Mouse (Mus musculus): Measurements from ENCODE around the gene Pycr1. TPM values are rescaled to one million over a fixed set of nuclear protein-coding genes. Genes with fewer than 3 reads are reported as not detected.

The Pycr1 gene
- polyA plus RNA-seq, 3 experiments from 2014 or later: 0.86 to 1.7 TPM; not detected in 1

DNA sequence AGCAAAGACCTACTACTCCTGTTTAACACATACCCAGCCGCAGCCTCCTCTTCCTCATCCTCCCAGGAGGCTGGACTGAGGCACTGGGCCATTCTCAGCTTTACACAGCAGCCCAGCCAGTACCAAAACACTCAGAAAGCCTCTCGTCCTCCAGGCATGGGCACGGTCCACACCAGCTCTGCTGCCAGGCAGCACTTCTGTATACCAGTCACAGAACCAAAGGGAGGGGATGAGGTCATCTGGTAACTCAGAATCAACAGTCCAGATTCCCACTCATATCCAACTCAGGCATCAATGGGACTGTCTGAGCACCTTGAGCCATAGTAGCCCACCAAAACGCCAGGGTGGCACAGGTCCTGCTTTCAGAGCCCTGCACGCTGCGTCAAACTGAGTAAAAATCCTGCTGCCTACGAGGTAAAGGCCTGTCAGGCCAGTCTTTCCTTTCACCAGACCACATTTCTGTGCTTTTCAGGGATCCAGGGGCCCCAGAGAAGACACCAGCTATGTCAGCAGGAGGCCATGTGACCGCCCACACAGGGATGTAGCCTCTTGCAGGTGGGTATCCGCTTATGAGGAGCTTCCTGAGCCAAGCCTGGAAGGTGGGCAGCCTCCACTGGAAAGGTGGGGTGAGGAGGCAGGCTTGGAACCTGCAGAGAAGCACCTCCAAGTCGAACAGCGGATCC lies 16.6 kb downstream of the Pycr1 start:
- no peak for ATAC-seq

DNA sequence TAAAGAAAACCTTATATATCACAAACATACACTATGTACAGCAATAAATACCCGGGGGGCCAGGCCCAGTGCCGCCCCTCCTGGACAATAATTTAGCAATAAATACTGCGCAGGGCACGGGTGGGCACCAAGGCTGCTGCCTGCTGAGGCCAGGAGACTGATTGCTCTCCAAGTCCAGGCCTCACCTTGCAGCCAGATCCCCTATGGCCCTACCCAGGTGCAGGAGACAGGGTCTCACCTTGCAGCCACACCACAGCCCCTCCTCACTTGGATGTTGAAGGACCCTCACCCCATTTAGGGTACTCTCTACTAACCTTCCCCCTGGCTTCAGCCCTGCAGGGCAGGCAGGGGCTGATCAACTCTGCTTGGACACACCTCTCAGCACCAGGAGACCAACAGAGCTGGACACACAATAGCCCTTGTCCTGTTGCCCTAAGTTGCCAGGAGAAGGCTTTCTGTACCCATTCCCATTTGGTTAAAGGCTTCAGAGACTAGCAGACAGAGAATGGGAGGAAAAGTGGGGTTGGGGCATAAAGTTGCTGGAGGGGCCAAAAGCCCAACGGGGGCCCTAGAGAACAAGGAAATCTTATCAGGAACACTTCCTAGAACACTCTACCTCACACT lies 18.3 kb downstream of the Pycr1 start, which contains the start of gene Sirt7:
Gene Sirt7, minus strand, starts transcription at position 89 of the 624 bp plus-strand sequence.
- no peak for ATAC-seq

DNA sequence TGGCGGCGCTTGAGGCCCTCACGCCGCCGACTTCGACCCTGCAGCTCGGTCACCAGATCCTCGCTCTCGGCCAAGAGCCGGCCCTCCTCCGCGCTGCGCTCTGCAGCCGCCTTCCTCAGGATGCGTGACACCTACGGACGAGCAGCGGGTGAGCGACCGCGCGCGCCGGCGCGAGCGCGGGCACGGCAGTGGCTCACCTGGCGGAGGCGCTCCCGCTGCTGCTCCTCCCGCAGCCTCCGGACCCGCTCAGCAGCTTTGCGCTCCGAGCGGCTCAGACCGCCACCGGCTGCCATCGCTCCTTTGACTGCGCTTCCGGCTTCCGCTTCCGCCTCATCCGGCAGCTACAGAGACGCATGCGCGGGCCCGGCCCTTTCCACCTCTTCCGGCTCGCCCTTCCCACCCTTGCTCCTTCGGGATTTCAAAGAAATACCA lies 18.9 kb downstream of the Pycr1 start:
- ATAC-seq: peak; percentile 70

DNA sequence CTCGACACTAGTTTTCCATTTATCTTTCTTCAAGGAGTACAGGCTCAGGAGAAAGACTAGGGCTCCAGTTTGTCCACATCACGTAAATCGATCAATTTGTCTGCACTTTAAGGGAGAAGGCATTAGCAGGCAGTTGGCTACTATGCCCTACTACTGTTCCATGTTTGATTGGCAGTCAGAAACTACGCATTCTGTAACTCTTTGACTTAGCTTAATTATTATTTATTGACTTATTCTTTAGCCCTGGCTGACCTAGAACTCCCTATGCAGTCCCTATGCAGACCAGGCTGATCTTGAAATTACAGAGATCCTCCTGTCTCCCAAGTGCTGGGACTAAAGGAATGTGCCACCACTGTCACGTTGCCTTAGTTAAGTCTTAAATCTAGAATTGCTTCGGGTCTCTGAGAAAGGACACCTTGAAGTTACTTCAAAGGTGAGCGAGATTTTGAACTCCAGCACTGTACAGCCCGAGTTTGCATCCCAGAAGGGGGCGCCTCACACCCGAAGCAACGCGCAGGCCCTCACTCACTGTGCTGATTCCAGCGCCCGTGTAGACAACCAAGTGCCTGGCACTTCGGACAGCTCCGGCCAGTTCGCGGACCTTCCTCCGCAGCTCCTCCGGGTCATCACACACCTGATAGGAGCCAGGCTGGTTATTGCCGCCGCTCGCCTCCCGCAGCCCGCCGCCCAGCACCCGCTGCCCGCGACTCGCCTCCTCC lies 19.4 kb downstream of the Pycr1 start:
- peak; percentile 30 for ATAC-seq

DNA sequence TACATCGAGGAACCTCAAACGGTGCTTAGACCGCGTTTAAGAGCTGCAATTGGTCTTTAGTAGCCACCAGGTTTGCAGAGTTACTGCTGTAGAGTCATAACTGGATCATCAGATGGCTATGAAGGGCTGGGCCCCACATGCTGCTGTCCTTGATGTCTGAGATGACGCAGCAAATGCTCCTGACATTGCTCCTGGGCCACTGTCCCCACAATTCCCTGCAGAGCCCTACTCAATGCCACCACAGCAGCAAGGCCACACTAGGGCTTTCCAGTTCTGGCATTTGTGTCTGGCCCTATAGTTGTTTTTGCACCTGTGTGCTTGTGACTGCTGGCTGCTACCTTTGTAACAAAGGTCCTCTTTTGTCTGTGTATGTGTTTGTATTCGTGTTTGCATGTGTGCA lies 20.8 kb downstream of the Pycr1 start:
- ATAC-seq: no peak

DNA sequence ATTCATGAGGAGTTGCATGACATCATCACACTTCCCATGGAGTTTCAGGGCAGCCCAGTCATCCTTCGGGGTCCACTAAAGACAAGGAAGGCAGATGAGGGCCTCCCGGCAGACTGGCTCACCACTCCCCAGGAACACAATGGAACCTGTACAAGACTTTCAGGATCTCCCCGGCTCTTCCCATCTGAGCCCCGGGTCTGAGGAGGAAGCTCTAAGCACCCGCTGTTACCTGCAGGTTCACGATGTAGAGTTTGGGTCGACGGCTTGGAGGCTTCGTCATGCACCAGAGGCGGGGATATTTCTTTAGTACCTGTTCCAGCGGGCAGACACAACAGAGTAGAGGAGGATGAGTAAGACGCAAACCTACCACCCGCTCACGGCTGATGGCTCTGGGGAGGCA lies 23.4 kb downstream of the Pycr1 start:
- no peak for ATAC-seq

DNA sequence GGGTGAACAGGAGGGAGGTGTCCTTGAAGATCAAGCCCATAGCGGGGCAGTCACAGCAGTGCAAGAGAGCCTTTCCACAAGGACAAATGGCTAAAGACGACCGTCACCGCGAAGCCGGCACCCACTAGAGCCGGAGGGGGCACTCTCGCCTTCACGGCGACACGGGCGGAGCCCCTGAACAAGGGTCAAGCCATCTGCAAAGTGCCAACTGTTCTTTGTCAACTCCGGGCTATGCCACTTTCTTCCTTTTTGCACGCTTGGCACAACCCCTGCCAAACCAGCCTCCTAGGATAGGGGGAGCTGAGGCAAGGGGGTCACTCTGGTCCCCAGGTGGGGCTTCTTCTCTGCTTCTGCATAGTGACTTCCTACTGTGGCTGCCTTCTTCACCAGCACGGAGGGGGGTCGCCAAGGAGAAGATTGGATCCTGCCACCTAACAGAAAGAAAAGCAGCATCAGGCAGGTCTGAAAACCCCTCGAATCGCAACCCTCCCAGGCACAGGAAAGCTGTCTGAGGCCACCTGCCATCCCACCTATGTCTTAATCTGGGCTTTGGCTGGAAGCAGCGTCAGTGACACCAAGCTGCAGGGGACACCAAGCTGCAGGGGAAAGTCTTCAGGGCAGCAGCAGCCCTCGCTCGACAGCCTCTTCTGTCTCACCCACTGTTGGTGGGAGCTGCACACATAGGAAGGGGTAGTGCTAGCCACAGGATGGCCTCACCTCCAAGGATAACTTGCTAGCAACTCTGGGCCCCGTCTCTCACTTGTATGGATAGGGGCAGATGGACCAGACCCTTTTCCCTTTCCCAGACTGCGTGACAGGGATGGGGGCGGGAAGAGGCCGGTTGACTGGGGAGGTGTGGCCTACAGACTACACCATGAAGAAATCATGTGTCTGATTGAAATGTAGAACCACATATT lies 24.7 kb downstream of the Pycr1 start:
- ATAC-seq: no peak

DNA sequence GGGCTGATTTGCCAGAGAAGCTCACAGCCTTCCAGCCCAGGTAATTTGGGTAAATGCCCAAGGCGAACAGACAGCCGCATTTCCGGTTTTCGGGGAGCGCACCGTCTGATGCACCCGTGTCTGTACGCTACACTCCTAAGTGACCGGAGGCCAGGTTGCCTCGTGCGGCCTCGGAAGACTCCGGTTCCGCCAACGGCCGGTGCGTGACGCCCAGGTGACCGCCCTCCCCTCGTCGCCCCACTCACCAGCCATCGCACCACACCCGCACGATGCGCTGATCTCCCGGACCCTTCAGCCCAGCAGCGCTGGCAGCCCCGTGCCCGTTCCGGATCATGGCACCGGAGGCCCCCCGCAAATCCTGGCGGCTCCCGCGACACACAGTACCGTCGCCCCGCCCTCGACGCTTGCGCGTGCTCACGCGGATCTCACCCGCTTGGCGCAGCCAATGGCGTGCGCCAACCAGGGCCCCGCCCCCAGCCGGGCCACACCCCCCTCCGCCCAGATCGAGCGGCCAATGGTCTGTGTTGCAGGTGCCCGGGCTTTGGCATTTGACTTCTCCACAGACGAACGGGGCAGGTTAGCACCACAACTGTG lies 26.0 kb downstream of the Pycr1 start, which contains the start of gene Pcyt2:
Gene Pcyt2, minus strand, starts transcription at position 418 of the 594 bp plus-strand sequence.
- peak; percentile 94 for ATAC-seq

DNA sequence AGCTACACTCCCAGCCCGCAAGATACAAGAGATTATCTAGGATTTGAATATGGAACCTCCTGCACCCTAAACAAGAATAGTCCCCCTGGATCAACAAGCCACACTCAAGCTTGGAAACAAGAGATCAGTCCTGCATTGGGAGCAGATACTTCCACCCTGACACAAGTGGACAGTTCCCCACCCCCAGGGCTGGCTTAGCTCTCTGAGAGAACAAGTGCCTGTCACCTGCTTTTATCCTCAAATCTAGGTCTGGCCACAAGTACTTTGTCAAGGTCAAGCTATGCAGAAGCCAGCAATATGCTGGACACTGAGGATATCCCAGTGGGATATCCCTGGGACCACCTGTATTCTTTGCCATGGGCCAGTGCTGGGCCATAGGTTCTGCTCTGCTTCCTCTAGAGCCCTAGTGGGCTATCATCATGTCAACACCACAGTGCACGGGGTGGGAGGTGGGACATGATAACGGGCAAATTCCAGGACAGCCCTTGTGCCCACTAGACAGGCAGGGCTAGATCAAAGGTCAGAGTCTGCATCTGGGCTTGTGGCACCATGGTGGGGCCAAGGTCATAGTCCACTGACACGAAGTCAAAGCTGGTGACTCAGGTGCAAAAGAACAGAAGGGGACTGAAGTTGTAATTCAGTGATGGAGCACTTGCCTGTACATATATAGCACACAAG lies 26.8 kb downstream of the Pycr1 start:
- ATAC-seq: no peak

DNA sequence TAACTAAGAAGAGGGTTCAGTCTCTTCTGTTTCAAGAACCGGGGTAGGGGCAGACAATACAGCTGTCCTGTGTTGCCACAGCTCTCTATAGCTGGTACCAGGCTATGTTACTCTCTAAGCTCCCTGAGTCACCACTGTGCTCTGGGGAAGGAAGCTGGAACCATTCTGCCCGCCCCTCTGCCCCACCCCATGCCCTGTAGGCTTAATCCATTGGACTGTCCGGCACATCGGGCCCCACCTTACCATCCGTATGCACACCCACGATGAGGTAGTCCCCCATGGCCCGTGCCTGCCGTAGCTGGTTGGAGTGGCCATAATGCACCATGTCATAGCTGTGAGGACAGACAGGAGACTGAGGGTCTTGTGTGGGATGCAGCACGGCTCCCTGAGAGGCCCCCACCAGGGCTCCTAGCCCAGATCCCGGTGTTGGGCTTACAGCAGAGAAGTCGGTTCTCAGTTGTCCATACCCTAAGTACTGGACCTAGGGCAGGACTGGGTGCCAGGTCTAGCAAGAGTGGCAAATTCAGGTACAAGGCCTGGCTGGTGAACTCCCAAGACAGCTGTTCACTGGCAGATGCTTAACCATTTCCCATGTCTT lies 27.9 kb downstream of the Pycr1 start:
- no peak for ATAC-seq

DNA sequence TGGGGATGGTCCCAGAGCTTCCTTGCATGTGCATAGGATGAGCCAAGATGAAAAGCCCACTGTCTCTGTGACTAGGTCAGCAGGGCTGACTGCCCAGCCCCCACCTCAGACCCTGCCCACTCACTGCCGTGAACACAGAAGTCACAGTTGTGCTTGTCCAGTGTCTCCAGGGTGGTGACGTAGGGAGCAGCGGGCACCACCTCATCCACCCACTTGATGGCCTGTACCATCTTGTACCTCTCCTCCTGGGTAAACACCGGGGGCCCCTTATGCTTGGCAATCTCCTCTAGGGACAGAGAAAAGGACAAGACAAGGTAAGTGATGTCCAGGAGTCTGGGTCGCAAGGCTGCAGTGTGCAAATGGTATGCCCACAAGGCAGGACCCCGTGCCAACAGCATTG lies 28.4 kb downstream of the Pycr1 start:
- no peak for ATAC-seq

DNA sequence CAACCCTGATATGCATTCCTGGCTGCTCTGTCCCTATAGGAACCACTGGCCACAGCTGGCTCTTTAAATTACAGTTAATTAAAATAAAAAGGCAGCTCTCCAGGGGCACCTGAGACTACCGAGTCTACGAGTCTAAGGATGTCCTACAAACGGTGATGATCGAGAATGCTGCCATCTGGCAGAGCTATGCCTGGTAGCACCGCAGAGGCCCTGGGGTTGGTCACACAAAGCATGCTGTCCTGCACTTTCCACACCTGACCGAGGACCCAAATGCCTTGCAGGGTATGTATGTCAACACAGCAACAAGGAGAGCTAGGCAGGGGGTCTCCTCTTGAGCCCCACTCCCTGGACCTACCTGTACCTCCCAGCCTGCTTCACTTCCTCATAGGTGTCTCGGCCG lies 29.6 kb downstream of the Pycr1 start:
- ATAC-seq: no peak

DNA sequence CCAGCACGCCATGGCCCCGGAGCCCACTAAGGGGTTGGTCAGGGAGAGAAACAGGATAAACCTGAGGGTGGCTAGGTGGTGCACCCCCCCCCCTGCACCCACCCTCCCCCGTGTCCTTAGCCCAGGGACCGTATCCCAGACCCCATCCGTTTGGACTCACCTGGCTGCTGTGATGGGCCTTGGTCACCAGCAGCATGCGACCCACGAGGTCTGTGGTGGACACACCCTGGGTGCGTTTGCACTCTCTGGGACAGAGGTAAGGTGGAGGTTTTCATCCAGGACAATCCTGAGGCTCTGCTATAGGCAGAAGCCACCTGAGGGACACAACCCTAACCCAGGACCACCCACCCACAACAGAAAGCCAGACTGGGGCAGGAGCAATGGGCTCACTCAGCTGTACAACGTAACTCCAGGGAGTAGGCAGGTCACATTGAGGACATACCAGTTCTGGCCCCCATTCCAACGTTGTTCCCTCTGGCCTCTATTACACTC lies 30.0 kb downstream of the Pycr1 start:
- no peak for ATAC-seq

DNA sequence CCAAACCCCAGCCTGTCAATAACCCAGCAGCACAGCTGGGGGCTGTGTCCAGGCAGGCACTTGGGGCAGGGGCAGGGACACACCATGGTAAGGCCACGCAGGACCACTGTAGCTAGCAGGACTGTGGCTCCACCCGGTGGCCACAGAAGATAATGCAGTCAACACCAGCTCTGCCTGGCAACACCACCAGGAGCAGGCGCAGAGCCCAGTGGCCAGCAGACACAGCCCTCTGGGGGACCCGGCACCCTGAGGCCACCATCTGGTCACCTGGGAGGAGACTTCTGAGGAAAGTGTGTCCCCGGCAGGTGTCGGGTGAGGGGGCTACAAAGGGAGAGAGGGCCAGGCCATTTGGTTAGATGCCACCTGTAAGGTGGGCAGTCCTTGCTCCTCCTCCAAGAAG lies 30.8 kb downstream of the Pycr1 start:
- ATAC-seq: peak; percentile 57

DNA sequence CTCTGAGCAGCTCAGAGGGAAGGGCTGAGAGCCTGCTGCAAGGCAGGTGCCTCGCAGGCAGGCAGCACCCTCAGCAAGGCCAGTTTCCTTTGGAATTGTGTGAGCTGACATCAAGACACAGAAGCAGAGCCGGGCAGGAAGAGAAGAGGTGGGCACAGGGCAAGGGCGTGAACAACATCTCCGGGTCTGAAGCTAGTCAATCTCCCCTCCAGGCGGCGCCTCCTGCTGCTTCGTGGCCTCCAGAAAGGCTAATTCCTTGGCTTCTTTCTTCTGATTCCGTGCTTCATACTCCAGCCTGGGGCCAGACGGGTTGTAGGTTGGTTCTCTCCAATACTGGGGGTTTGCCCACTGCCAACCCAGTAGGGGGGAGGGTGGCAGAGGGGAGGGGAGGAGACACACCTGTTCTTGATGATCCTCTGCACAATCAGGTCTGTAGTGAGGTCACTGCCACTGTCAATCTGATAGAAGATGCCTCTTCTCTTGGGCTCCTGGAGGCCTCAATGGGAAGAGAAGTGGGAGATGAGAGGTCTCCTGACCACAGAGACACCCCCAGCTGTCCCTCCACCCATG lies 33.0 kb downstream of the Pycr1 start:
- ATAC-seq: no peak

DNA sequence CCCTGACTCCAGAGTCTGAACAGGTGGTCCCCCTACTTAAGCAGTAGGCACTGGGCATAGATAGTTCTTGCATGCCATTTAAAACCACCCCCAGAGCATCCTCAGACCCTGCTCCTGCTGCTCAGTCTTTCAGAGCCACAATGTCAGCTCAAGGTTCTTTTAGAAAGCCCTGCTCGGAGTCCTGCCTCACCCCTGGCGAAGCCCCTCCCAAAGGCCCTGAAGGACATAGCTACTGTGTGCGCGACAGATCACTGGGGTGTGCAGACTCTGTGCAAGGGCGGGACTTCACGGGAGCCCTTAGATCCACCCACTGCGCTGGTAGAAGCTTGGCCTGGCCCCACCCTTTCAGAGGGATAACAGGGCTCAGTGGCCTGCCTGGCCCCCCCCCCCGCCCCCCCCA lies 34.3 kb downstream of the Pycr1 start:
- no peak for ATAC-seq

DNA sequence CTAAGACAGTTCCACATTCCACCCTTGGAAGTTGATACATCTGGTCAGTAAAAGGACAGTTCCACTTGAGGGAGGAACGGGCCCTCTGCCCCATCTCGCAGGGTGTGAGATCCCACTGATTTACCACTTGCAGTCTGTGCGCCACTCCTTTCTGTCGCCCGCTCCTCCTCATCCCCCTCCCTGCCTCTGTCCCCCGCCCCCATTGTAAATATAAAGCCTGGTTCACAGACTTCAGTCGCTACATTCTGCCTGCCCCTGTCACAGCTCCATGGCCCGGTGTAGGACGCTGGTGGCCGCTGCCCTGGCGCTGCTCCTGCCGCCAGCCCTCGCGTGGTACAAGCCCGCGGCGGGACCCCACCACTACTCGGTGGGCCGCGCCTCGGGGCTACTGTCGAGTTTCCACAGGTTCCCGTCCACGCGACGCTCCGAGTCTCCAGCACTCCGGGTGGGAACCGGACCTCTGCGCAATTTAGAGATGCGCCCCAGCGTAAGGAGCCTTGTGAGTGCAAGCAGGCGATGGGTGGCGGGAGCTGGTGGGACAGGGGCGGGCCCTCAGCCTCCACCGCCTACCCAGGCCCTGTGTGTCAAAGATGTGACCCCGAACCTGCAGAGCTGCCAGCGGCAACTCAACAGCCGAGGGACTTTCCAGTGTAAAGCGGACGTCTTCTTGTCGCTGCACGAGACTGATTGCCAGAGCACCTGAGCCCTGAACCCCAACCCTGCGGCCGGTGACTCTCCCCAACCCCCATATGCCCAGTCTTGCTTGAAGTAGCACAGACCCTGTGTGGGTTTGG lies 35.1 kb downstream of the Pycr1 start, which contains the start of gene Npb:
Gene Npb, plus strand, starts transcription at position 237 of the 794 bp plus-strand sequence.
- no peak for ATAC-seq

DNA sequence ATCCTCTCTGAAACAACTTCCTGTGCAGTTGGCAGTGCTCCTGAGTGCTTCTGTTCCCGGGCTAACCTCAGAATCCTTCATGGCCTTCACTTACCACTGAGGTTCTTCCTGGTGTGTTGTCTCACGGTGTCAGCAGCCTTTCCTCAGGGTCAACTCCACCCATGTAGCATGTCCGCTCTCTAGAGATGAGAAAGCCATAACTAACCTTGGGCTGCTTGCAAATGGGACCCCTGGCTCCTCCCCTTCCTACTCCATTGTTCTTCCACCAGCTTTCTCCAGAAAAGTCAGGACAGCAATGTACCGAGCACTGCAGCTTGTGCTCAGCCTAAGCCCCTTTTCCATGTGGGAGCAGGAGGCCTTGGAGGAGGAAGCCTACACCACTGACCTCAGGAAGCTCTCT lies 36.8 kb downstream of the Pycr1 start:
- no peak for ATAC-seq

DNA sequence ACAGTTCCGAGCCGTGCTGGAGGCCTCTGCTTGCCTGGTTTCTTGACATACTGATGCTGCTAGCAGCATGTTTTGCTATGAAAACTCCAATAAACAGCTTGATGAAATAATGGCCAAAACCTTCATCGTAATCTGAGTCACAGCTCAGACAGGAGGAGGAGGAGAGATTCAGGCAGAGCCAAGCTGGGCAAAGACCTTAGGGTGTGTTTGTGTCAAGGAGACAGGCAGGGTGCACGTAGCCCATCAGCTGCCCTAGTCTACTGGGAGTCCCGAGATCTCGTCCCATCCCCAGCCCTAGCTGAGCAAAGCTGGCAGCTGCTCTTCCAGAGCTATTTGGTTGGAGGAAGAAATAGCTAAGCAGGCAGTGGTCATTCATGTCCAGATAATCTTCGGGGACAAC lies 37.9 kb downstream of the Pycr1 start:
- ATAC-seq: no peak

DNA sequence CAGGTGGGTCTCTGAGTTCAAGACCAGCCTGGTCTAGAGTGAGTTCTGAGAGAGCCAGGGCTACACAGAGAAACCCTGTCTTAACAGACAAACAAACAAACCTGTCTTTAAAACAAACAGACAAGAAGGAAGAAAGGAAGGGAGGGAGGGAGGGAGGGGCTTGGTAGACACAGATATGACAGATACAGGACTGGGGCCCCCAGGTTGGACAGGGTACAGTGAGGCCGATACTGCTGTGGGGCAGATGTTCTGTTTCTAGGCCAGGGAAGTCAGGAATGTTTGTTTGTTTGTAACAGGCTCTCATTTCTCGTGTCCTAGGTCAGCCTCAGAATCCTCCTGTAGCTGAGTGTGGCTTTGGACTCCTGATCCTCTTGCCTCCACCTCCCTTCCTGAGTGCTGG lies 40.0 kb downstream of the Pycr1 start:
- no peak for ATAC-seq
